Mouse (Mus musculus) myocyte (in vitro differentiated cells): ENCODE results near the gene Hspg2. TPM values are rescaled to one million over a fixed set of nuclear protein-coding genes. Genes with fewer than 3 reads are reported as not detected.
A peak's percentile ranks its signal among the peaks of the same experiment; 100 is the strongest.

Source experiments
- H3K27me3 ChIP-seq: one replicate; pipeline ENCODE4 v1.6.1; 2011; ENCODE audit not compliant: control insufficient read depth, insufficient read depth, insufficient read length
- H3K36me3 ChIP-seq: one replicate; pipeline ENCODE4 v1.6.1; 2011; ENCODE audit not compliant: control insufficient read depth, insufficient read depth
- H3K4me2 ChIP-seq: one replicate; pipeline ENCODE4 v1.6.1; 2011; ENCODE audit warnings: low read depth, control low read depth
- H3K4me3 ChIP-seq: one replicate; pipeline ENCODE4 v1.5.1; 2011; ENCODE audit warnings: mild to moderate bottlenecking, control low read depth, moderate library complexity
- H3K79me2 ChIP-seq: one replicate; pipeline ENCODE4 v1.6.1; 2011; ENCODE audit not compliant: control insufficient read depth, insufficient read depth
- H3ac ChIP-seq: one replicate; pipeline ENCODE4 v1.6.1; 2011; ENCODE audit not compliant: control insufficient read depth, insufficient read length
- CEBPB ChIP-seq: IDR thresholded peaks from 2 replicates; pipeline ENCODE4 v1.6.1; 2011; ENCODE audit warnings: mild to moderate bottlenecking, moderate library complexity; ENCODE audit not compliant: poor library complexity, insufficient read depth, severe bottlenecking
- E2F4 ChIP-seq: IDR thresholded peaks from one replicate; pipeline ENCODE4 v1.6.1; 2011; ENCODE audit warnings: mild to moderate bottlenecking, control low read depth, moderate library complexity; ENCODE audit not compliant: insufficient read depth
- MAX ChIP-seq: IDR thresholded peaks from one replicate; pipeline ENCODE4 v1.6.1; 2011; ENCODE audit warnings: low read depth, mild to moderate bottlenecking, control low read depth
- MYOD1 ChIP-seq, 3 experiments: IDR thresholded peaks; one replicate each; pipeline ENCODE4 v1.6.1; 2011; ENCODE audit warnings: control low read depth in 2 of 3, low read depth in 2 of 3, mild to moderate bottlenecking in 2 of 3, moderate library complexity in 1 of 3; ENCODE audit not compliant: insufficient read length in 2 of 3, control insufficient read depth in 1 of 3
- MYOG ChIP-seq, 3 experiments: IDR thresholded peaks; one replicate each; pipeline ENCODE4 v1.6.1; 2011; ENCODE audit warnings: control low read depth in 2 of 3, low read depth in 2 of 3, mild to moderate bottlenecking in 2 of 3; ENCODE audit not compliant: insufficient read length in 2 of 3, control insufficient read depth in 1 of 3, insufficient read depth in 1 of 3
- POLR2A ChIP-seq: IDR thresholded peaks from one replicate; pipeline ENCODE4 v1.6.1; 2011; ENCODE audit warnings: low read depth, mild to moderate bottlenecking, control low read depth, moderate library complexity; ENCODE audit not compliant: insufficient read length
- POLR2AphosphoS2 ChIP-seq: IDR thresholded peaks from one replicate; pipeline ENCODE4 v1.6.1; 2011; ENCODE audit warnings: low read depth, control low read depth; ENCODE audit not compliant: insufficient read length
- REST ChIP-seq: IDR thresholded peaks from one replicate; pipeline ENCODE4 v1.6.1; 2011; ENCODE audit warnings: mild to moderate bottlenecking, control low read depth, moderate library complexity; ENCODE audit not compliant: insufficient read depth, insufficient read length
- SRF ChIP-seq: IDR thresholded peaks from one replicate; pipeline ENCODE4 v1.6.1; 2011; ENCODE audit warnings: low read depth; ENCODE audit not compliant: control insufficient read depth, insufficient read length
- TCF12 ChIP-seq: IDR thresholded peaks from one replicate; pipeline ENCODE4 v1.6.1; 2011; ENCODE audit warnings: mild to moderate bottlenecking, control low read depth; ENCODE audit not compliant: poor library complexity, insufficient read depth, severe bottlenecking
- TCF3 ChIP-seq: IDR thresholded peaks from one replicate; pipeline ENCODE4 v1.6.1; 2011; ENCODE audit warnings: low read depth, control low read depth; ENCODE audit not compliant: insufficient read length
- USF1 ChIP-seq: IDR thresholded peaks from one replicate; pipeline ENCODE4 v1.6.1; 2011; ENCODE audit warnings: low read depth, mild to moderate bottlenecking, control low read depth, moderate library complexity
- polyA plus RNA-seq: library from polyadenylated mRNA; unstranded; fragments of >200 nt; fragmentation: generic; extraction: Trizol; gene quantifications from one replicate; pipeline ENCODE4 v1.2.1, GENCODE M21; 2012; ENCODE audit warnings: missing spikeins

Hspg2 gene
- polyA plus RNA-seq, 1 experiment = 209 TPM

DNA sequence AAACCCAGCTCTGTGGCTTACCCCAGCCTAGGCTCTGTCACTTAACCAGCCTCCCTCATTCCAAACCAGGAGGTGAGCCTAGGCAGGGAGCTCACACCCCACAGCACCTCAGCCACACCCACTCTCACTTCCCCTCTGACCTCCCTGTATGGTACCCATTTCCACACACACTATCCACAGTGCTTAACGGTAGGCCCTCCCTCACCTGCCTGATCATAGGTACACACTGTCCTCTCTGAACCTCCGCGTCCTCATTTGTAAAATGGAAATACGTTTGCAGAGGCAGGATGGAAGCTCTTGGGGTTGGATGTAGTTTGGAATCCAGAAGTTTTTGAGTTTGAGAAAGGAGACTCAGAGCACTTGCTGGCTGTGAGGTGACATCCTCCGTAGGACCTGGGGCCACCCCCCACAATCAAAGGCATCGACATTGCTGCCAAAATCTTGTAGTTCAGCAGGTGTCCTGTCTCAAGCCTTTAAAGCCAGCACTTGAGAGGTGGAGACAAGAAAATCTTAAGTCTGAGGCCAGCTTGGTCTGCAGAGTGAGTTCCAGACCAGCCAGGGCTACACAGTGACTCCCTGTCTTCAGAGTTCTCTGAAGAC is 27.0 kb downstream of the Hspg2 start:
- Histone ChIP-seq H3K4me2 (peak overlapping the region; percentile 79), H3ac (no peak overlapping the region), H3K36me3 (peaks cover 4% of the 10 kb centered on the region), H3K79me2 (peaks cover 85% of the 10 kb centered on the region), H3K27me3 (no peaks in the 10 kb centered on the region), H3K4me3 (no peak overlapping the region)
- TF ChIP-seq MAX (no peak), TCF12 (no peak), E2F4 (no peak), POLR2AphosphoS2 (no peak), SRF (no peak), REST (no peak), MYOG (IDR thresholded peaks at IDR 0.05; ENCODE audit: control insufficient read depth in 1 of 3, insufficient read depth in 1 of 3, insufficient read length in 2 of 3, low read depth in 2 of 3) (no peak), MYOD1 (IDR thresholded peaks at IDR 0.05; ENCODE audit: control insufficient read depth in 1 of 3, insufficient read length in 2 of 3, low read depth in 2 of 3) (no peak), TCF3 (no peak), CEBPB (no peak)

DNA sequence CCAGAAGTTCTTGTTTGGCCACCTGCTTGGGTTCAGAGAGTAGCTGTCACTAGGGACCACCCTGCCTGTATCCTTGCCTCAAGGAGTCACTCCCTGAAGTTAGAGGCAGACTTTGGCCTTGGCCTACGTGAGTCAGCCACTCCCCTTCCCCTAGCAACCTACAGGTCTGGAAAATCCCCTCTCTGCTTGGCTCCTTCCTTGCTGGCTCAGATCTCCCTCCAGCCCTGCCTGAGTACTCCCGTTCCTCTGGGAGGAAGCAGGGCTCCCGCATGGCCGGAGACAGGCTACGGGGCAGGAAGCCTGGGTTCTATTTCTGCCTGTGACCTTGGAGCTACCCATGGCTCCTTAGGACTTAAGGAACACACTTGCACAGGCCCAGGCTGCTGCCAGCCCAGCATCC is 28.8 kb downstream of the Hspg2 start:
- Histone ChIP-seq H3K4me3 (no peak overlapping the region), H3K79me2 (peaks cover 83% of the 10 kb centered on the region), H3K4me2 (peak overlapping the region; percentile 53), H3K27me3 (no peaks in the 10 kb centered on the region), H3ac (no peak overlapping the region), H3K36me3 (no peaks in the 10 kb centered on the region)
- TF ChIP-seq TCF12 = no peak
- no peak for TF ChIP-seq SRF
- no peak for TF ChIP-seq MAX
- TF ChIP-seq MYOD1 (IDR thresholded peaks at IDR 0.05; ENCODE audit: control insufficient read depth in 1 of 3, insufficient read length in 2 of 3, low read depth in 2 of 3) = no peak
- TF ChIP-seq POLR2A = no peak
- no peak for TF ChIP-seq USF1
- no peak for TF ChIP-seq POLR2AphosphoS2
- no peak for TF ChIP-seq MYOG (IDR thresholded peaks at IDR 0.05; ENCODE audit: control insufficient read depth in 1 of 3, insufficient read depth in 1 of 3, insufficient read length in 2 of 3, low read depth in 2 of 3)
- no peak for TF ChIP-seq TCF3
- TF ChIP-seq REST = no peak
- no peak for TF ChIP-seq E2F4
- TF ChIP-seq CEBPB = no peak

DNA sequence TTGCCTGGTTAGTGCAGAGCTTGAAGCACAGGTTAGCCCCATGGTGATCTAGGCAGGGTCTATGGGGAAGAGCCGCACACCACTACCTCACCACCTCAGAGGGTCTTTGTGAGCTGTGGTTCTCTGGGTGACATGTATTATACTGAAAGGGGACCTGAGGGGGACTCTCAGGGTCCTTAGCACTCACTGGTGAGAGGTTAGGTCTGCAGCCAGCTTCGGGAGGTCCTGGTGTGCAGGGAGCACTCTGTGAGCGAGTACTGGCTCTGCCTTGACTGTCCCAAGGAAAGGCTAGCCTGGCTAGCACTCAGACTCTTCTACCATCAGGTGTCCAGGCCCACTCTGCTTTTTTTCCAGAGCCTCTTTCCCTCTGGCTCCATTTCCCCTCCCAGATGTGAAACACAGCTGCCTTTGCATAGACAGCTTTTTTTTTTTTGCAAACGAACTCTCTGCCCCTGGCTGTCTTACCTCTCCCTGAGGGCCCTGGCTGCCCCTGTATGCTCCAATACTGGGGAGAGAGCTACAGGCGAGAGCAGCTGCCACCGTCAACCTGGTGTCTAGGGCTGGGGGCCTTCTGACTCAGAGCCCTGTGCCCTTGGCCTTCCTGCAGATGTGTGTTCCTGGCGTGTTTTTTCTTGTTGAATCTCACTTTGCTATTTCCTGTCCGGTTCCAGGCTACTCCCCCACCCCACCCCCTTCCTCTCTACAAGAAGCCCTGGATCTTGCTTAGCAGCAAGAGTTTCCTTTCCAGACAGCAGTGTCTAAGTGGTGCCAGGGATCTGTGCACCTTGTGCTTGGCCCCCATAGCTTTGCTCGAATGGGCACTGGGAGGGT is 29.5 kb downstream of the Hspg2 start:
- H3K36me3 ChIP-seq = no peaks in the 10 kb centered on the region
- H3K4me2 ChIP-seq = peak overlapping the region; percentile 53
- TF ChIP-seq MYOG (IDR thresholded peaks at IDR 0.05; ENCODE audit: control insufficient read depth in 1 of 3, insufficient read depth in 1 of 3, insufficient read length in 2 of 3, low read depth in 2 of 3) (peak in 1 of 3 experiments; percentile 65), MYOD1 (IDR thresholded peaks at IDR 0.05; ENCODE audit: control insufficient read depth in 1 of 3, insufficient read length in 2 of 3, low read depth in 2 of 3) (peak; percentile 24 to 90 (median 82)), TCF3 (peak; percentile 14), E2F4 (no peak)
- peaks cover 81% of the 10 kb centered on the region for H3K79me2 ChIP-seq
- no peak overlapping the region for H3K4me3 ChIP-seq
- H3K27me3 ChIP-seq = no peaks in the 10 kb centered on the region
- no peak overlapping the region for H3ac ChIP-seq

DNA sequence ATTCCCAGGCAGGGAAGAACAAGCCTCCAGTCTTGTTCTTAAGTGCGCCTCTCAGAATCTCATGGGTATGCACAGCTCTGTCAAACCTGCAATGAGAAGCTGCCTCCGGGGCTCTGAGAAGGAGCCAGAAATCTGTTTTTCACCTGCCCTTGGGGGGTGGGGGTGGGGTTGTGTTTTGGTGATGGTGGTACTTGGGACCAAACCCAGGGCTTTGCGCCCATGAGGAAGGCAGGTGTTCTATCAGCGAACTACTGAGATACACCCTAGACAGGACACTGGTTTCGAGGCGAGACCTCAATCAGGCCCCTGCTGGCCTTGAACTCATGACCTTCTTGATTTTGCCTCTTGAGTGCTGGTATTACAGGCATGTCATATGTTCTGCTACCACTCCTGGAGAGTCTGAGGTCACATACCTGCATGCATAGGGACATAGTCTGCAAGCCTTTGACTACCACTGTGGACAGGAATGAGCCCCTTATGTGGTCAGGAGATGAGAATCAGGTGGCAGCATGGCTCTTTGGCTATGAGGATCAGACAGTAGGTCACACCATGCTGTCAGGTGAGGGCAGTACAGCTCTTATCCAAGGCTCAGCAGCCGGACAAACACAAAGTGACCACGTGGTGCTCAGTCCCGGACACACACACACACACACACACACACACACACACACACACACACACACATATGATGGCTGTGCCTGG is 30.5 kb downstream of the Hspg2 start:
- H3K79me2 ChIP-seq = peaks cover 71% of the 10 kb centered on the region
- TF ChIP-seq TCF12 = no peak
- no peak for TF ChIP-seq CEBPB
- no peak for TF ChIP-seq POLR2AphosphoS2
- TF ChIP-seq SRF = no peak
- peak; percentile 16 for TF ChIP-seq POLR2A
- H3K4me3 ChIP-seq = no peak overlapping the region
- H3K4me2 ChIP-seq = peak overlapping the region; percentile 53
- H3K27me3 ChIP-seq = no peaks in the 10 kb centered on the region
- H3ac ChIP-seq = no peak overlapping the region
- peaks cover under 1% of the 10 kb centered on the region for H3K36me3 ChIP-seq
